Mouse (Mus musculus): ENCODE data around the gene Nme9.

Nme9 gene

DNA sequence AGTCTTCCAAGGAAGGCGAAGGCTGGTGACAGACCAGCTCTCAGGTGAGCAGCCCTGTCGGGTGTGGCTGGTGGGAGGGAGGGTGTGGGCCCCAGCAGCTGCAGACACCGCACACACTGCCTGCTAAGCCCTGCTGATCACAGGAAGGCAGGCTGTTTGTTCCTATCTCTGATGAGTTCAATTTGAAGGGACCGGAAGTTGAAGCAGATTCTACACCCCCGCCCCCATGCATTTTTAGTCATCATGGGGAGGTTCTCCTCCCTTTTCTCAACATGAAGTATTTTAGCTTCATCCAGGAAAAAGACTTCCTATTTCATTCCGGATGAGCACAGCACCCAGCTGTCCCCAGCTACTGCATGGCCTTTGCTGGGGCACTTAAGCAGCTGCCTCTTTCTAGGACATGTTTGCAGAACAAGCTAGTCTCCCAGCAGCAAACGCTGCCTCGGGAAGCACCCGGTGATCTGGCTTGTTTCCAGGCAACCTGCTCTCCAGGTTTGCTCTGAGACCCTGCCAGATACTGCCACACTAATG, 28.0 kb downstream of the Nme9 start:
- in situ Hi-C loops (cut with MseI, MboI): no loop called here

- in situ Hi-C loops (cut with MseI, MboI): no loop called here
These were observed 29.5 kb downstream of the Nme9 start for GRCm38 (mm10) chr9:99480764-99481163.

- in situ Hi-C loops (cut with MseI, MboI): no loop called here
These were observed 31.9 kb downstream of the Nme9 start for GRCm38 (mm10) chr9:99483191-99483590.

DNA sequence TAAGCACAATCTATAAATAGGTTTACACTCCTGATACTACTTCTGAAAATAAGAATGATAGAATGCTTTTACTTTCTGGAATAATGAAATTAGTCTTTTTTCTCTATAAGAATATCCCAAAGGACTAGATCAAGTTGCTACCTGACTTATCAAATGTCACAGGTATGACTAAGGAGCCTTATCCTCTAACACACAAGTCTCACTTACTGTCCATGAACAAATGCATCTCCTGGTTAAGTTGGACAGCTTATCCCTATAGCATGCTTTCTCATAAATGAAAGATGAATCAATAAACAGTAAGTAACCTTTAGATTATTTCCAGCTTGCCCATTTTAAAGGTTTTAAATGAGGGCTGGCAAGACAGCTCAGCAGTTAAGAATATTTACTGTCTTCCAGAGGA, 33.4 kb downstream of the Nme9 start:
- in situ Hi-C loops (cut with MseI, MboI): no loop called here

- in situ Hi-C loops (cut with MseI, MboI): no loop called here
These were observed 33.9 kb downstream of the Nme9 start for GRCm38 (mm10) chr9:99485144-99485543.

DNA sequence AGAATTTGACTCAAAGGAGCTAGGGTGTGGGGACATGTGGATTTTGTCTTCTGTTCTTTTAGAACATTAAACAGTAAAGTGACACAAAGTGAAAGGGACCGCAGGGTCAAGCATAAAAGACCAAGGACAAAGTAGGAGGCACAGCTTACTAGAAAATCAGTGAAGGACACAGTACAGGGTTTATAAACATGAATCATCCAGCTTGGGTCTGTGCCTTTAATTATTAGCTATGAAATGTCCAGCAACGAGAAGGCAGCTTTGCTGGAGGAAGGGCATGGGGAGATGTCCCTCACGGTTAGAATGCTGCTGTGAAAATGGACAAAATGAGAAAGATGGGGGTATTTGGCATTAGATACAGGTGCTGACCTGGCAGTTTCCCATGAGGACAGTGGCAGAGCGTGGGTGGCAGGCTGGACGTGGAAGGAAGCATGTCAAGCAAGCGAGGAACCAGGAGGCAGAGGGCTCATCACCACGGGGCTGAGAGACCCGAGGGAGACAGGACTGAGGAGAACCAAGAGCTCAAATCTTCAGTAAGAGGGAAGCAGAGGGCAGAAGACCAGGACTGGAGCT, 35.9 kb downstream of the Nme9 start:
- in situ Hi-C loops (cut with MseI, MboI): no loop called here

- in situ Hi-C loops (cut with MseI, MboI): no loop called here
These were observed 36.6 kb downstream of the Nme9 start for GRCm38 (mm10) chr9:99487841-99488240.

DNA sequence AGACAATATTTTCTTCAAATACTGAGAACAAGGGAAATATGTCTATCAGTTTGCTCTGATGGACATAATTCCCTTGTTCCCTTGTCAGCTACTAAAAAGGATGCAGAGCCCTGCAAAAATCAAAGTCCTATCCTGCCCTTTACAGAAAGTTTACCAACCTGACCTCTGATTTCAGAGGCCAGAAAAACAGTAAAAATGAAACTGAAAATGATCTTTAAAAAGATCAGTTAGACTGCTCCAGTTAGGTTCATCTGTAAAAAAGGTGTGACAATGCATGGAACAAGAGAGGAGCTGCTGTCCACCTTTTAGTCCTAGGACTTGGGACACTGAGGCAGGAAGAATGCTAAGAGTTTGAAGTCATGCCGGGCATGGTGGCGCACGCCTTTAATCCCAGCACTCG, 39.8 kb downstream of the Nme9 start:
- in situ Hi-C loops (cut with MseI, MboI): no loop called here

DNA sequence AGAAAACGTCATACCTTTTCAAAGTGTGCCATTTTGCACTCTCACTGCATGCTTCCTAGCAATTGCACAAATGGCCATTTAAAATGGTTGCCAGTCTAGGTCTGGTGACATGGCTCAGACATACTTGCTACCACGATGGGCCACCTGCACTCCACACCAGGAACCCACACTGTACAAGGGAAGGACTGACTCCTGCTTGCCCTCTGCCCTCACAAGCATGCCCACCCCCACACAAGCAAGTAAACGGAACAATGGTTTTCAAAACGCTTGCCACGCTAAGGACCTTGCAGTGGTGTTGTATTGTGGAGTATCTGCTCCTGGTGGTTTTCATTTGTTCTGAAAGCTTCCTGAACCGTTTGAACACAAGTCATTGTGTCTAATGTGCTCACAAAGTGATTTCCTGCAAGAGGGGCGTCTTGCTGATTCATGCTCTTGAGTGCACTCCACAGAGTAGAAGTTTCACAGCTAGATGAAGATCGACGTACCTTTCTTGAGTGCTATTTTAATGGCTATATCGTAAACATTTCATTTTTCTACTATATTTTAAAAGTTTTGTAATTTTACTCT, 41.4 kb downstream of the Nme9 start:
- in situ Hi-C loops (cut with MseI, MboI): no loop called here

GRCm38 (mm10) chr9:99499336-99499735, 48.1 kb downstream of the Nme9 start:
- in situ Hi-C loops (cut with MseI, MboI): no loop called here

- in situ Hi-C loops (cut with MseI, MboI): no loop called here
These were observed 54.6 kb downstream of the Nme9 start for GRCm38 (mm10) chr9:99505875-99506274.

Data from mouse trophoblast stem cell (cell line).